Mouse (Mus musculus) midbrain, embryonic 11.5 days (tissue): ENCODE results near the gene Car8. TPM values are rescaled to one million over a fixed set of nuclear protein-coding genes. Genes with fewer than 3 reads are reported as not detected.
A peak's percentile ranks its signal among the peaks of the same experiment; 100 is the strongest.
"Not testable (repeated sequence)": the region's sequence is repeated elsewhere in the genome, so short reads cannot be mapped to it uniquely, and the experiment has no call there.

ENCODE experiments used
- ATAC-seq: fragments of 200-750 bp; cut with Nextera tagmentation; 2 replicates; pipeline ENCODE4 v1.8.0; 2017; ENCODE audit warnings: moderate TSS enrichment, moderate library complexity; ENCODE audit not compliant: low FRiP score
- DNase-seq: peaks from one replicate; pipeline ENCODE4 v3.0.0; 2015; ENCODE audit warnings: low spot score; ENCODE audit errors: missing footprints
- H3K27ac ChIP-seq: fragments of 300-500 bp; sonication (generic); 2 replicates; pipeline ENCODE4 v1.5.1; 2014; ENCODE audit warnings: low read depth, low read length
- H3K27me3 ChIP-seq: fragments of 300-500 bp; sonication (generic); 2 replicates; pipeline ENCODE4 v1.6.1; 2014; ENCODE audit warnings: mild to moderate bottlenecking, low read length, moderate library complexity, mixed read lengths; ENCODE audit not compliant: control insufficient read depth, insufficient read depth
- H3K36me3 ChIP-seq: fragments of 300-500 bp; sonication (generic); 2 replicates; pipeline ENCODE4 v1.6.1; 2014; ENCODE audit warnings: mild to moderate bottlenecking, low read length, moderate library complexity, mixed read lengths; ENCODE audit not compliant: control insufficient read depth, insufficient read depth
- H3K4me1 ChIP-seq: fragments of 300-500 bp; sonication (generic); 2 replicates; pipeline ENCODE4 v1.6.1; 2014; ENCODE audit warnings: low read length; ENCODE audit not compliant: control insufficient read depth, insufficient read depth
- H3K4me2 ChIP-seq: fragments of 300-500 bp; sonication (generic); 2 replicates; pipeline ENCODE4 v1.6.1; 2014; ENCODE audit warnings: mild to moderate bottlenecking, moderate library complexity
- H3K4me3 ChIP-seq: fragments of 300-500 bp; sonication (generic); 2 replicates; pipeline ENCODE4 v1.5.1; 2014; ENCODE audit warnings: low read depth, low read length
- H3K9ac ChIP-seq: fragments of 300-500 bp; sonication (generic); 2 replicates; pipeline ENCODE4 v1.6.1; 2014; ENCODE audit warnings: low read length
- H3K9me3 ChIP-seq: fragments of 300-500 bp; sonication (generic); 2 replicates; pipeline ENCODE4 v1.6.1; 2016; ENCODE audit warnings: low read length; ENCODE audit not compliant: control insufficient read depth
- WGBS: fragments of 180-500 bp; shearing (Covaris S2); extraction: QIAGEN DNeasy Blood & Tissue Kit; methylation state at CpG from one replicate; pipeline ENCODE4 v1.1.7; 2014; 5-methylcytosine and 5-hydroxymethylcytosine counted together
- microRNA-seq: library from miRNA; unstranded; fragments of <30 nt; microRNA quantifications from one replicate; pipeline ENCODE4, GENCODE M21; 2017
- polyA plus RNA-seq: library from polyadenylated mRNA; unstranded; fragments of >200 nt; fragmentation: Nextera tagmentation; extraction: Ambion mirVana; gene quantifications from 2 replicates; pipeline ENCODE4 v1.2.1, GENCODE M21; 2014

The Car8 gene
- polyA plus RNA-seq, 1 experiment from 2014 or later, result 1.3 TPM

DNA sequence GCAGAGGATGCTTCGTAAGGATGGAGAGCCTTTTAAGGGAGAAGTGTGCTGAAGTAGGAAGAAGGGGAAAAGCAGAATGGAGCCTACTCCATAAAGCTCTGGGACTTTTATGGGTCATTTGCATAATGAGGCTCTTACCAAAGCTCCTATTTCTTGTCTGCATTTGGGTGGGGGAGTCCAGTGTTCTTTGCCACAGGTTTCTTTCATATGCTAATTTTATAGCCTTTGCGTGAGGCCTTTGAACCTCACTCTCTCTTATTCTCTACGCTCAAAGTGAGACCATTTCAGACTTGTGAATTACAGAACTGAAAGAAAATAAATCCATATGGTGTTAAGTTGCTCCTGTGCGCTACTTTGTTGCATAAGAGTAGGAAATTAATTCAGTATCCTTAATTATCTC, 140.8 kb downstream of the Car8 start:
- Histone ChIP-seq H3K36me3 (no peaks in the 10 kb centered on the region), H3K27ac (no peak overlapping the region), H3K9ac (no peak overlapping the region), H3K4me3 (no peak overlapping the region), H3K27me3 (no peaks in the 10 kb centered on the region), H3K4me2 (no peak overlapping the region), H3K4me1 (peaks cover 9% of the 10 kb centered on the region), H3K9me3 (no peaks in the 10 kb centered on the region)
- WGBS, result 22% methylated on average over 4 of the region's 4 CpGs
- peak; percentile 74 for ATAC-seq
- no peak for DNase-seq

GRCm38 (mm10) chr4:8097683-8098082, 141.2 kb downstream of the Car8 start:
- Histone ChIP-seq H3K36me3 (no peaks in the 10 kb centered on the region), H3K9me3 (no peaks in the 10 kb centered on the region), H3K4me2 (no peak overlapping the region), H3K27ac (no peak overlapping the region; the same call in 1 of the 2 replicates), H3K27me3 (no peaks in the 10 kb centered on the region), H3K4me3 (no peak overlapping the region), H3K4me1 (peaks cover 9% of the 10 kb centered on the region), H3K9ac (no peak overlapping the region)
- peak; percentile 57 for ATAC-seq
- peak; percentile 84 for DNase-seq
- WGBS, result 53% methylated on average over 3 of the region's 3 CpGs

DNA sequence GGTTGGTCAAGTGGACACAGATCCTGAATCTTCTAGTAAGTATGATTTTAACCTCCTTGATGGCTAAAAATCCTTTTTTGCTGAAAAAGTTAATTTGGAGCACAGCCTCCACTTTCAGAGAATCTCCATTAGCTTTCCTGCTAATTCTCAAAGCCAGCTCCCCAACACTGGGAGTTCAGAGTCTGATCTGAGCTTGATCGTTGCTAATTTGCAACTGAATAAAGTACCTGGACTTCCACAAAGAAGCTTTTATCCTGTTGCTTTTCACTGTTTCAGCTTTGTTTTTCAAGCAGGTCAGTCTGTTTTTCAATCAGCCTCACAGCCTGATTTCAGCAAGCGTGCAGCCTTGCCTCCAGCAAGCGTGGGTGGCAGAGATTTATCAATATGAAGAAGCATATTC, 145.3 kb downstream of the Car8 start:
- H3K9ac ChIP-seq, H3K36me3 ChIP-seq, H3K27me3 ChIP-seq, H3K4me2 ChIP-seq, H3K27ac ChIP-seq, H3K9me3 ChIP-seq, H3K4me1 ChIP-seq, ATAC-seq, DNase-seq, H3K4me3 ChIP-seq: not testable (repeated sequence)
- WGBS, result 53% methylated on average over 3 of the region's 3 CpGs

Small RNA genes within 50 kb of the gene (microRNA-seq; reads per million reads assigned to microRNA genes)
- gene Gm25355, result not detected
